Mouse (Mus musculus) frontal cortex, postnatal 14 days (tissue): ENCODE data around the gene Sox5.

ENCODE experiments used
- DNase-seq, 2 experiments: peaks; one replicate each; pipeline ENCODE4 v3.0.0; 2022; ENCODE audit warnings: low spot score in 2 of 2

Sox5 gene

GRCm38 (mm10) chr6:144105645-144106044 lies 676.1 kb downstream of the Sox5 start:
- DNase-seq: no peak

- no peak for DNase-seq
Measured at GRCm38 (mm10) chr6:144103612-144104011, 678.2 kb downstream of the Sox5 start.

- DNase-seq: no peak
Measured at GRCm38 (mm10) chr6:144100852-144101251, 680.9 kb downstream of the Sox5 start.

DNA sequence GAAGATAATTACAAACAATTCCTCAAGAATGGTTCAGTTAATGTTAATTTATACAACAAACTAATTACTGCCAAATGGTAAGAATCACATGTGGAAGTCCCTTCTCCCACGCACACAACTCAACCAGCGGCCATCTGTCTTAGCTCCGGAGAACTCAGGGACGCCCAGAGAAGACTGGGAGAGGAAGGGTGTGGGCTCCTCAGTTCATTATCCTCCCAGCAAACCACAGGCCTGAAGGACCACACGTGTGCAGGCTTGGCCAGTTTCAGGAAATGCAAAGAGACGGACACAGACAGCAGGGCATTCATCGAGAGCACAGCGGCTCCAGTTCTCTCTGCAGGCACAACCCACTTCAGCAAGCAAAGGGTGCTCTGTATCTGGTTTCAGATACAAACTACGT lies 683.7 kb downstream of the Sox5 start:
- no peak for DNase-seq

- DNase-seq: no peak
Measured at GRCm38 (mm10) chr6:144088256-144088655, 693.5 kb downstream of the Sox5 start.

DNA sequence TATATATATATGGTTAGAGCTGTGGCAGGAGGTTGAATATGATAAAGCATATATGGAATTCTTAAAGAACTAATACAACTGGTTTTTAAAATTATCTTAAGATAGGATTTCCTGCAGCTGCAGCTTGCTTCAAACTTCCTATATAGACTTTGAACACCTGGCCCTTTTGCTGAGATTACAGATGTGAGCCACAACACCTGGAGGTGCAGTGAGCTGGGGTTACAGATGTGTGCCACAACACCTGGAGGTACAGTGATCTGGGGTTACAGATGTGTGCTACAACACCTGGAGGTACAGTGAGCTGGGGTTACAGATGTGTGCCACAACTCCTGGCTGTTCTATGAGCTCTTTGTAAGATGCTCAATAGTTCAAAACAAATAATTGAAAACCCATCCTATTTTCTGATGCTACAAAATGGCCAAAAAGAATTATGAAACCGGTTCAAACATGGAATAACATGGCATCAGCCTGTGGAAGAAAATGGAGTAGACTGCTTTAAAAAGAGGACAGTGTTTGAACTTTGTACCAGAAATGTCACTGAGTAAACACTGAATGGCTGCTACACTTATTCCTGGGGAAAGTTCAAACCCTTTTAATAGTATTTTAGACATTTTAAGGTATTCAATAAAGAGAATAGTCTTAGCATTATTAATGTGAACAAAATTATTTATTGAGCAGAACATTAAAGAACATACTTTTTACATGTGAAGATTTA lies 695.5 kb downstream of the Sox5 start:
- no peak for DNase-seq

DNA sequence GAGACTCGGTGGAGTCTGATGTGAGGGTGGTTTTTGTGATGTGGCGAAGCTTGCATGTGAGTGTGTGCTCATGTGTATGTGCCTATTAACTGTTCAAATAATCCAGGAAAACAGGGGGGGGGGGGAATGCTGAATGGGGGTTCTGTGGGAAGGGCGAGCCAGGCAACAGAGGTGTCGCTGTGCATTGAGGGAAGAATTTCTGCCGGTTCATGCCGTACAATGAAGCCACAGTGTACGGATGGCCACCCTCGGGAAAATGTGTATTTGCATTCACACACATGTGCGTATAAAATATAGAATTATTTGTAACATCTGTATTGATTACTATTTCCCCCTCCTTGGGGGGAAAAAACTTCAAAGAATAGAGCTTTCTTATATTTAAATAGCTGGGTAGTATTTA lies 699.5 kb downstream of the Sox5 start:
- no peak for DNase-seq

- DNase-seq: no peak
Measured at GRCm38 (mm10) chr6:144077826-144078225, 704.0 kb downstream of the Sox5 start.

DNA sequence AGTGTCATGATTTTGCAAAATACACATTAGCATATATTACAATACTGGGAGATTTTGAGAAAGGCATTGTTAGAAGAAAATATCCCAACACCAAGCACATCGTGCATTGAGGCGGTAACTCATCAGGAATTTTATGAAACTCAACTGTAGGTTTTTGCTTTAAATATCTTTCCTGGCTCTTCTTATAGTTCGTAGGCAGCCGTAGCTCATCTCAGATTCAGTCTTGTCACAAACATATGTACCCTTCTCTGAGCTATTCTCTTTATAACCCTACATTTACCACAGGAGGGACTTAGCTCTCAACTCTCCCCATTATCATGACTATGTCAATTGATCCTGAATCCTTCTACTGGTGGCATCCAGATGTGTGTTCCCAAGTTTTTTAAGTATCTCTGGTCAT lies 705.4 kb downstream of the Sox5 start:
- no peak for DNase-seq

GRCm38 (mm10) chr6:144075327-144075941 lies 706.3 kb downstream of the Sox5 start:
- DNase-seq: no peak

DNA sequence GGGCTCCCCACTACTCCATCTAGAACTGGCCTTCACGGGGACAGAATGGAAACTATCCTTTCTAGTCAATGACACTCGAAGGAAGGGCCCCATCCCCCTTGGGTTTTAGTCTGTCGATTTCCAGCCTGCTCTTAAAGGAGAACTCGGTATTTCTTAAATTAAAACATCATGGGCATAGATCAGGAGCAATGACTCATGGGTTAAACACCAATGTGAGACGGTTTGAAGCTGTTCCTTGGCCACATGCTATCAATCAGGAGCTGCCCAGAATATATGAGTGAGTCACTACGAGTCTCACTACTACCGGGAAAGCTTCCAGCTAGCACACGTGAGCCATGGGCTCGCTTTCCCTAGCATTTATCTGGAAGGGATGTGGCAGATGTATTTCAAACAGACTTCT lies 707.0 kb downstream of the Sox5 start:
- peak; percentile 20 for DNase-seq

DNA sequence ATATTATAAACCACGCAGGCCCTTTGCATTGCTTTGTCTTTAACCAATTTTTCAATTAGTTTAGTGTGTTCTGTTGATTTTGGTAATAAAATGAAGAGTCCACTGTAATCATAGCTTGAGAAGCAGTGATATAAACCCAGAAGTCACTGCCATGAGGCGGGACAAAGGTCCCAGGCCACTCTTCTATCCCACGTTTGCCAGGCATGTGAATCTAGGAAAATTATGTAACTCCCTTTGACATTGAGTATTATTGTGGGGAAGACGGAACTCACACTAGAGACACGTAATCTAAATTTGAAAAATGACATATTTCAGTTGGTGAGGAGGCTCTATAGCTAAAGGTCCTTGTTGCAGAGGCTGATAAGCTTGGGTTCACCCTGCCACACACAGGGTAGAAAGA lies 711.3 kb downstream of the Sox5 start:
- DNase-seq: no peak

DNA sequence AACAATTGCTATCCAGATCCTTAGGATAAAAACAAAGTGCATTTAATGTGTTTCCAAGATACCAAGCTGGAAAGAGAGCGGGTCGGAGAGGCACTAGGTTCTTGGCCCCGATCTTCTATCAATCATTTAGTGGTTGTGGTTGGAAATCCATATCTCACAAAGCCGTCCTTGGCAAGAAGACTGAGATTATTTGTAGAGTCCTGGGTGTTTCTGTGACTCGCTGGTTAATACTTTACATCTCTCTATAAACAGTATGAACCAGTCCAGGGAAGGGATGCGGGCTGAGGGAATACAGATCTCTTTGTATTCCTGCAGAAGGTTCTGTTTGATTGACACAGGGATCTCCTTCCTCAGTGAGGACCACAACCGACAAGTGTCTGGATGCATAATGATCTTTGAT lies 714.3 kb downstream of the Sox5 start:
- no peak for DNase-seq

DNA sequence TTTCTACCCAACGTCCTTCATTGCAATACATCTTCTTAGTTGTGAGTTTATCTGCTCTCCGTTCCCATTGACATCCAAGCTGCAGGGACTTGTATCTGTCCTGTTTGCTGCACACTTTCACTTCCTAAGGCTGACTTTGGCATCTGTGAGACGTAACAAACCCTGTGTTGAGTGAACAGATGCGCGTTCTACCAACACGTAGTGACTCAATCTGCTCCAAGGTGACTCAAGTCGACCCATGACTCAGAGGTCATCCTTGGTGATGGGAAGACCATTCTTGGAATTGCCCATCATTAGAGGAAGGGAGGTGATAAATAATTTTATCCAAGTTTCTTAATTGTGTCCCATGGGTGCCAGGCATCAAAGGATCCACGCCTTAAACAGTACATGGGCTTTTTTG lies 719.3 kb downstream of the Sox5 start:
- DNase-seq: no peak

GRCm38 (mm10) chr6:144061814-144062213 lies 720.0 kb downstream of the Sox5 start:
- DNase-seq: no peak

DNA sequence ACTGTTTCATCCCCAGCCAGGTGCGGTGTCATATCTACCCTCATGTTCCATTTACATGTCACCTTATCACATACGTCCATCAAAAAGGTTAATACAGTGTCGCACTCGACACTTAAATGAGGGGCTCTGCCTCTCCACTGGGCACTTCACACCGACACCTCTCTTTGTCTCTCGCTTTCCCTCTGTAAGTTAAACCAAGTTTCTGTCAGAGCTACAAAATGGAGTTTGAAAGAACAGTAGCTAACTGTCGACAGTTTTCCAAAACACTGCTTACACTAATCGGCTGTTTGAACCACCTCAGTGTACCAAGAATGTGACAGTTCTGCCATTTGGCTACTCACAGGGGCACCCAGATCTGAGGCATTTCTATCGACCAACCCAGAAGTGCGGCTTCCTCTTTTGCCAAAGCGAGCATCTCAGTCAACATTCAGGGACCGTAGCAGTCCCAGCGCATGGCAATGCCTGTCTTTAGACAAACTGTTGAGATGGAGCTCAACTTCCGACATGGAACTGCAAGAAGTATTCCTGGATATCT lies 724.6 kb downstream of the Sox5 start:
- DNase-seq: no peak

DNA sequence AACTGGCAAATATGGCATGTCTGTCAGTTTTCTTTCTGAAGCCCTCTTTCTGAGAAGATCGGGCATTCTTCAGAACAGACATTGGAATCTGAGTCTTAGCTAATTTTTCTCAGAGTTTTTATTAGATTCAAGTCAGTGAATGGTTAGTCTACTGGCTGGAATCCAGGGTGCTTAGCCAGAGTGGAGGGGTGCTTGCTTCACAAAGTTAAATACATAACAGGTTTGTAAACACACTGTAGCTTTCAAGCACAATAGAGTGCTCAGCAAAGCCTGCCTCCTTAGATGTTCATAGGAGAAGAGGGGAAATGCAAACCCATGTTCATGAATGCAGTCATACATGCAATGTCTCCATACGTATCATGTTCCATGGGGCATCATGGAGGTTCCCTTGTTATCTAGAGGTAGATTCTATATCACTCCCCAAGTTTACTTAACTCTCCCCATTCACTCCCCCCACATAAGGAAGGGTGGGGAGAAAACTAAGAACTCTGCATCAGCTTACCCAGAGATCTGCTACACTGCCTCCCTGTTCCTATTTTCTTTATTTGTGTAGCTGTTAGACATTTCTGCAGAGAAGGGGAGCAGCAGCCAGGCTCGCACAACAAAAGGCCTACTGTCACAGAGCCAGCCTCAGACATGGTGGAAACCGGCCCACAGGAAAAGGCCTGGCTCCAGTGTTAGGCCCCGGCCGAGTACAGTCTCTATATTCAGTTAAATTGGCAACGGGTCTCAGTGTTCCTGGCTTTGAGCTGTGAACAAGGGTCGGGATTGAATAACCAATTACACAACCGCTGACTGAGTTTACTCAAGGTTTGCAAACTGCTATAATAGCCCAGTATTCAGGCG lies 725.3 kb downstream of the Sox5 start:
- peak; percentile 51 to 77 for DNase-seq

GRCm38 (mm10) chr6:144052487-144052886 lies 729.3 kb downstream of the Sox5 start:
- DNase-seq: no peak

DNA sequence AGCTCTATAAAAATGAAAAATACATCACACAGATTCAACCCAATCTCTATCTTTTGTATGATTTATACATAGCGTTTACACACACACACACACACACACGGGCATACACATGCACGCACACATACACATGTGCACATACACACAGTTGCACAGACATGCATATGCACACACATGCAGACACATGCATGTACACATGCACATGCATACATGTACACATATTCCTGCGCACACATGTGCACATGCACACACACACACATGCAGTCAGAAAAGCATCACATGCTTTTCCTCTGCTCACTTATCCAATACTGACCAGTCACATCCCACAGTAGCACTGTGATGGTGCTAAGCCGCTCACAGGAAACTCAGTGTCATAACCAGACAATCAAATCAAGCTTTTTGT lies 730.5 kb downstream of the Sox5 start:
- DNase-seq: no peak

DNA sequence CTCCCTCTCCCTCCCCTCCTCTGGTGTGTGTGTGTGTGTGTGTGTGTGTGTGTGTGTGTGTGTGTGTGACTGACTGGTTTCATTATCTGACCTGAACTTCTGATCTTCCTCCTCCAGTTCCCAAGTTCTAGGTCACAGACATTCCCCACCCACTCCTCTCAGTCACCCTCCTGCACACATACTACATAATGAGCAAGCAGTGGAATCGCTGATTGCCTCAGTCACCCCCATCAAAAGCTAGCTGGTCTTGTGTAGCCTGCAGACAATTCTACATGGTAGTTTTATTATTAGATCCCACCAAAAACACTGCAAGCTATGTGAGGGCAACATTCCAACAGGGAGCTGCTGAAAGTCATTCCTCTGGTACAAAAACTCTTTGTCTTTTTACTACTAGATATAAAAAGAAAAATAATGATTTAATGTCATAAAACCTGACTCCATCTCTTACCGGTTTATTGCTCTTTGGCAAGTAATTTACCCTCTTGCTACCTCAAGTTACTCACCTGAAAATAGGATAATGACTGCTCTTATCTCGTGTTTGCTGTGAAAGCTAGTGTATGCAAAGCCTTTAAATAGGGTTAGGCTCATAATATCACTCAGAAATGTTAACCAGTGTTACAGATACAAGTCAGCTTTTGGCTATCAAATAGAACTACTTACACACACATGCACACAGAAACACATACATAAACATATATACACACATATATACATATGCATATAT lies 733.4 kb downstream of the Sox5 start:
- no peak for DNase-seq

- DNase-seq: peak in 1 of 2 experiments; percentile 13
Measured at GRCm38 (mm10) chr6:144045503-144045902, 736.3 kb downstream of the Sox5 start.

DNA sequence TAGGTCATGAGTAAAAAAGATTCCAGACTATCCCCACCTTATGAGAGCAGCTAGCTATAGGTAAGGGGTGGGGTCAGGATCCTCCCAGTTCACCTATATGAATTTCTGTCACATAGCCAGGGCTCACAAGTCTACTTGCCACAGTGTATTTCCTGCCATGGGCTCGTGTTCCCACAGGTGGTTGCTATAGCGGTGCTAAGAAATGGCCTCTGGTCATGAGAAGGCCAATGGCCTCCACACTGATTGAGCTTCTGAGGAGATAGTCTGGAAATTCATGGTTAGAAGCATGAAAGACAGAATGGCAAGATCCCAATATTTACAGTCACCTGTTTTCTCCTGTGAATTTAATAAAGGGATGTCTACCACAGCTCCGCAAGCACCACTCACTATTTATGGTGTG lies 737.4 kb downstream of the Sox5 start:
- DNase-seq: no peak
